Mouse (Mus musculus): ENCODE results near the gene Rxfp2.
A peak's percentile ranks its signal among the peaks of the same experiment; 100 is the strongest.

Rxfp2 gene

GRCm38 (mm10) chr5:150114778-150115177, 96.3 kb downstream of the Rxfp2 start:
- no peak for DNase-seq (ENCODE audit: low spot score in 2 of 2)

GRCm38 (mm10) chr5:150115271-150116092, 97.0 kb downstream of the Rxfp2 start:
- DNase-seq (ENCODE audit: low spot score in 2 of 2) = no peak

GRCm38 (mm10) chr5:150116216-150116905, 97.9 kb downstream of the Rxfp2 start:
- DNase-seq (ENCODE audit: low spot score in 2 of 2) = no peak

- DNase-seq (ENCODE audit: low spot score in 2 of 2) = no peak
These were observed 98.4 kb downstream of the Rxfp2 start for GRCm38 (mm10) chr5:150116906-150117216.

DNA sequence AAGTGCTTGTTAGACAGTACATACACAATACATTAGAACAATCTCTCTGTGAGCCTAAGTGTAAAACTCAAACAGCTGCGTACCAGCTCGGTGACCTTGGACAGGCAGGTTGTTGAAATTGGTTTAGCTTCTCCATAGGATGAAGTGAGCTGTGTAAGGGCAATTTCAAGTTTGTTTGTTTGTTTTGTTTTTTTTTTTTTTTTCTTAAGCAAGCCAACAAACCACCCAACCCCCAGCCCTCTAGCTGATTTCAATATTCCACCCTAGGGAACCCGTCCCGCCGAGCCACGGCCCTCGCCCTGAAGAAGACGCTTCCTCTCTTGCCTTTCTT, 99.6 kb downstream of the Rxfp2 start:
- DNase-seq (ENCODE audit: low spot score in 2 of 2) = no peak

- DNase-seq (ENCODE audit: low spot score in 2 of 2) = peak; percentile 86 to 94
These were observed 100.2 kb downstream of the Rxfp2 start, which contains the start of gene Fry for GRCm38 (mm10) chr5:150118455-150119241. Gene Fry (plus strand): TSS chr5:150118645.

- no peak for DNase-seq (ENCODE audit: low spot score in 2 of 2)
These were observed 102.2 kb downstream of the Rxfp2 start for GRCm38 (mm10) chr5:150120676-150121075.

DNA sequence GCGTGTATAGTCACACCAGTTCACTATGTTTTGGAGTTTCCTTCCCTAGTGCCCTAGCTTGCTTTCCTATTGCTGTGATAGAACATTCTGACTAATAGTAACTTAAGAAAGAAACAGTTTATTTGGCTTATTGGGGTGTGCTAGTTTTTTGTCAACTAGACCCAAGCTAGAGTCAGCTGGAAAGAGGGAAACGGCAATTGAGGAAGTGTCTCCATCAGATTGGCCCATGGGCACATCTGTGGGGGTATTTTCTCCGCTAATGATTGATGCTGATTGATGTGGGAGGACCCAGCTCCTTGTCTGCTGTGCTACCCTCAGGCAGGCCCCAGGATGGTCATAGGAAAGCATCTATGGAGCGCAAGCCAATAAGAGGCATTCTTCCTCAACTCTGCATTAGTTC, 103.6 kb downstream of the Rxfp2 start:
- DNase-seq (ENCODE audit: low spot score in 2 of 2) = no peak

DNA sequence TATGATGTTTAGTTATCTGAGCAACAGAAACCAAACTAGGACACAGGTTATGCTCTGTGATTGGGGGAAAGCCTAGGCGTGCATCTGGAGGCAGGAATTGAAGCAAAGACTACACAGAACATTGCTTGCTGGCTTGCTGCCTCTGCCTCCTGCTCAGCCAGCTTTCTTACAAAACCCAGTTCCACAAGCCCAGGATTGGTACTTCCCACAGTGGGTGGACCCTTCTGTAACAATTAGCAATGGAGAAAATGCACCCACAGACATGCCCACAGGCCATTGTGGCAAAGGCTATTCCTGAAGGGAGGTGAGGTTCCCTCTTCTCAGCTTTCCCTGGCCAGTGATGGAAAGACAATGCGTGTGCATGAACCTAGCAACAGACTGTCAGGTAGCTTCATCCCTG, 104.1 kb downstream of the Rxfp2 start:
- peak in 1 of 2 experiments; percentile 60 for DNase-seq (ENCODE audit: low spot score in 2 of 2)

- no peak for DNase-seq (ENCODE audit: low spot score in 2 of 2)
These were observed 107.4 kb downstream of the Rxfp2 start for GRCm38 (mm10) chr5:150125920-150126319.

DNA sequence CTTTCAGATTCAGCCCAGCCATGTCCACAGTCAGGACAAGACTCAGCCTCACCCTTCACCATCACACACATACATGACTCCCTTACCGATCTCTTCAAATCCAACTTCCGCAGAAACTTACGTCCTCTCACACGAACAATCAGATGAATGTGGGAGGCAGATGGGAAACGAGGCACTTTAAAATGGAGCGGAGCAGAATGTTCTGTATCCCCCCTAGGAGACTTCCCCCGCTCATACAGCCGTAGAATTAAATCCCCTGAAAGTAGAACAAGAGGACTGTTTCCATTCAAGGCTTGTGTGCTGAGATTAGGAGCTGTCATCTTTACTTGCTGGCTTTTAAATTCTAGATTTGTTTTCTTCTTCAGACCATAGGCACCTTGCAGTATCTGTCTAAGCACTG, 110.0 kb downstream of the Rxfp2 start:
- no peak for DNase-seq (ENCODE audit: low spot score in 2 of 2)

DNA sequence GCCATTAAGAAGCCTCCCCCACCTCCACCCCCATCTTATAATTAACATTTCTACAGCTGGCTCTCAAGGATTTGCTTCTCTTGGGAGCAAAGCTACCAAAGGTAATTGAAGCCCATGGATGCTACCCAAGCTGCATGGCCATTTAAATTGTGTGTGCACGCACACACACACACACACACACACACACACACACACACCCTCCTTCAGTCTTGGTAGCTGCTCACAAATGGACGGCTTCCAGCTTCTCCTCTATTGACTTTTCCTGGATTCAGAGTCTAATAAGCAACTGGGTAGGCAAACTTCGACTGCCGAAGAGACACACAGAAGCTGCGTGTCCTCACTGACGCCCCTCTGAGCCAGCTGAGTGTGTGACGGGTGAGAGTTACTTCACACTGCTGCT, 111.7 kb downstream of the Rxfp2 start:
- no peak for DNase-seq (ENCODE audit: low spot score in 2 of 2)

DNA sequence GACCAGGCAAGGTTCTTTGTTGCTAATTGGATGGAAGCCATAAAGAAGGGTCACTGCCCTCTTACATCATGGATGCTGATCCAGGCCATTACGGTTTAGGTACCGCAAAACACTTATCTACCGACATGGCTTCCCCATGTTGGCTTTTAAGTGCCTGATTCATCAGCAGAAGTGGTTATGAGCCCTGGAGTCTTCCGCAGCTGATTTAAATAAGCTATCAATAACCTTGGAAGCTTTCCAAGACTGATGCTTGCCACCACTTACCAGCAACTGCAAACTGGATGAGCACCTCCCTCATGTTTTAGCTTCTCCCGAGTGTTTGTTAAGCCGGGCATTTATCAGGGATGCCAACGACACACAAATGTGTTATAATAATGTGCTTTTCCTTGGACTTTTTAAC, 112.7 kb downstream of the Rxfp2 start:
- no peak for DNase-seq (ENCODE audit: low spot score in 2 of 2)

Data from left cerebral cortex, adult 9 months (tissue).